Mouse (Mus musculus): ENCODE data around the gene Gpr183.

Gpr183 gene

GRCm38 (mm10) chr14:121987287-121987686 is 22.3 kb upstream of the Gpr183 start:
- no peak for DNase-seq (ENCODE audit: low read depth)

GRCm38 (mm10) chr14:121986028-121986427 is 21.0 kb upstream of the Gpr183 start:
- no peak for DNase-seq (ENCODE audit: low read depth)

- no peak for DNase-seq (ENCODE audit: low read depth)
These were observed 20.5 kb upstream of the Gpr183 start for GRCm38 (mm10) chr14:121985477-121985876.

DNA sequence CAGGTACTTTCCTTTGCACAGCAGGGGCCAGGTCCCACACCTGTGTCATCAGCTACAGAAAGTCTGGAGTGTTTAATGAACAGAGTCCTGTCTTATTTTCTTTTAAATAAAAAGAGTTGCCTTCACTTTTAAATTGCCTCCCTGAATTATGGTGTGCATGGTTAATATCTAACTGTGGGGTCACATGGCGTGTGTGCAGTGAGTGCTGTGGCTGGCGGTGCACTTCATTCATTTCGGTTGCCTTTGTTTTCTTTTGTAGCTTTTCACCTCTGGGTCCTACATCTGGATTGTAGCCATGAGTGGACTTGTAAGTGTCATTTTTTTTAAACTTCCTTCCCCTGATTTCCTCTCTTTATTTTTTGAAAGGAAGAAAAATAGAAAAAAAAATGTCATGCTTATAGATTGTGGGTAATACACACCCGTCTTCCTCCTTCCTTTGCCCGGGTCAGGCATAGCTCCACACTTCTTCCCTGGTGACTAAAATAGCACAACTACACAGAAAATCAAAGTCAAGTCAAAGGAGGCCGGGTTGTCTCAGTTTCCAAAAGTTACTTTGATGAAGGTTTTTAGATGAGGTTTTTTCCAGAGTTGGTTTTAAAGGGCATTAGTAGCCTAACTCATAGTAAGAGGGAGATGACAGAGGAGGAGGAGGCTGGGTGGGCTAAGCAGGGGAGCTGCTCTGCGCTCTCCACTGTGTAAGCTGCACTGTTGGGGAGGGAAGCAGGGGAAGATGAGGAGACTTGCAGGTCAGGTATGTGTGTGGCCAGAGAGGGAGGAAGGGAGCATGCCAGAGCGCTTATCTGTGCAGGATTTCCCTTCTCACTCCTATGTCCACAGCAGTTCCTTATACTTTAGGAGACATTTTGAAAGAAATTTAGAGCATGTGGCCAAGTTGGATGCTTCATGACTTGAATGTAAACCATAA is 18.3 kb upstream of the Gpr183 start:
- no peak for DNase-seq (ENCODE audit: low read depth)

- no peak for DNase-seq (ENCODE audit: low read depth)
These were observed 16.5 kb upstream of the Gpr183 start for GRCm38 (mm10) chr14:121981531-121981930.

GRCm38 (mm10) chr14:121973114-121973513 is 8.1 kb upstream of the Gpr183 start:
- DNase-seq (ENCODE audit: low read depth) = no peak

- DNase-seq (ENCODE audit: low read depth) = no peak
These were observed 5.4 kb upstream of the Gpr183 start for GRCm38 (mm10) chr14:121970402-121970801.

DNA sequence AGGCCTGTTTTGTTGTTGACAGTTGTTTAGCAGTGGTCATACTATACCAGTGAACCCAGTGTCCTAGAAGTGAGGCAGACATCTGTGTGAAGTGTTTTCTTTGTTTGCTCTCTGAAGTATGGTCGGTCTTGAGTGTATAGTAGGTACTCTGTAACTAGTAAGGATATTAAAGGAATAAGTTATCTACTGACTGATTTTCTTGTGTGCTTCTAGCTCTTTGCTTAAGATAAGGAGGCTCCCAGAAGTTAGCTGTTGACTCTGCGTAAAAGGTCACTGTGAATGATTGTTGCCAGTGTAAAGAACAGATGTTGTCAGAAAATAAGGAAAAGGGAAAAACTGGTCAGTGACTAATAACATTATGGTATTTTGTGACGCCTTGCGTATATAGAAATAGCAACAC is 2.1 kb upstream of the Gpr183 start:
- DNase-seq (ENCODE audit: low read depth) = no peak

GRCm38 (mm10) chr14:121965461-121965860 is 466 bp upstream of the Gpr183 start:
- DNase-seq (ENCODE audit: low read depth) = no peak

DNA sequence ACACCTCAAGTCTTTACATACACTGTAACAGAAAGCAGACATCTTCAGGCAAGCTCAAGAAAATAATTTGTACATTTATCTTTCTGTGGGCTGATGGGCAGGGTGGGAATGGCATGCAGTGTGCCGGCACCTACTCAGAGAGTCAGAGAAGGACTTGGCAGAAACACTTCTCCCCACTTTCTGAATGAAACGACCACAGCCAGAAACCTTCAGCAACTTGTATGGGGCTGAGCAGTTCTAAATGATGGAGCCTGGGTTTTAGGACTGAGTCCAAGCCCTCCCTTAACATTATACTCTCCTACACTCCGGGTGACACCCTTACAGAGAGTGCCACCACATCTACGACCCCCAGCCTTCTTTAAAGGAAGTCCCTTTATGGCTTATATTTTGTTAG is 1.1 kb downstream of the Gpr183 start:
- no peak for DNase-seq (ENCODE audit: low read depth)

DNA sequence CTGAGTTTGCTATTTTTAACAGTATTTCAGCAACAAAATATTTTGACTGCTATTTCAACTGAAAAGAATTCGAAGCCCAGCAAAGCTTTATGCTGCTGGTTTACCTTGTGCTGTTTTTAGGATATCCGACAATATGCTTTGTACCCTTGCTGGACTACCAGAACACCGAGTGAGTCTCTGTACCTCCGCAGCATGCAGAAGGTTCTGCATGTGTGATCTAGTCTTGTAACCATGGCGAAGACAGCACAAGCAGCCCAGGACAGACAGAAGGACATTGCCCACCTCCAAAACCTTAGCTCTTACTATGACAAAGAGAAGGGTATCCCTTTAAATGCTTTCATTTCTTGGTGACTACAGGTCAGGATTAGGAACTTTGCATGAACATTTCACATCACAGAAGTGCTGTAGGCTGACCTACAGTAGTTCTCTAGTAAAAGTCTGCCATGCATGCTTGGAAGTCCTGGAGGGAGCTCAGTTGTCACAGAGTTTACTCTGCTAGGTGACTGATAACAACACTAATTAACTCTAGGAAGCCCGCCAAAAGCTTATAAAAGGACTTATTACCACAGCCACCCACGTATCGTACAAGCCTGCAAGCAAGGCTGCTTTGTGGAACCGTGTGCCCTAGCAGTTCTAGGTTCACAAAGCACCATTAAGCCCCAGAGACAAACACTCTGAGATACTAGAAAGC is 1.6 kb downstream of the Gpr183 start:
- no peak for DNase-seq (ENCODE audit: low read depth)

- DNase-seq (ENCODE audit: low read depth) = no peak
These were observed 2.7 kb downstream of the Gpr183 start for GRCm38 (mm10) chr14:121962128-121962890.

- no peak for DNase-seq (ENCODE audit: low read depth)
These were observed 3.4 kb downstream of the Gpr183 start for GRCm38 (mm10) chr14:121961496-121962127.

DNA sequence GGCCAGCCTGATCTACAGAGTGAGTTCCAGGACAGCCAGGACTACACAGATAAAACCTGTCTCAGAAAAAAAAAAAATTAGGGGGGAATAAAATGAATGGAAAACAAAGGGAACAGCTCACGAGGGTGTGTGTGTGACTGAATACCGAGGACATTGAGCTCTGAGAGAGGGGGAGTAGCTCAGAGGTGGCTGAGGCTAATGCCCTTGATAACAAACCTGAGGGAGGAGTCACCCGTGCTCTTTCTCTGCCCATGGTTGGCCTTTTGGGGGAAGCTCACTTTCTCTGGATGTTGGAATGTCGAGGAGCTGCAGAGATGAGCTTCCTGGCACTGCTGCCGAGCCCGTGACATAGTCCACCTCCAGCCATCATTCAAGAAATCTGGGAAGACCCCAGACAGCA is 4.0 kb downstream of the Gpr183 start:
- DNase-seq (ENCODE audit: low read depth) = no peak

DNA sequence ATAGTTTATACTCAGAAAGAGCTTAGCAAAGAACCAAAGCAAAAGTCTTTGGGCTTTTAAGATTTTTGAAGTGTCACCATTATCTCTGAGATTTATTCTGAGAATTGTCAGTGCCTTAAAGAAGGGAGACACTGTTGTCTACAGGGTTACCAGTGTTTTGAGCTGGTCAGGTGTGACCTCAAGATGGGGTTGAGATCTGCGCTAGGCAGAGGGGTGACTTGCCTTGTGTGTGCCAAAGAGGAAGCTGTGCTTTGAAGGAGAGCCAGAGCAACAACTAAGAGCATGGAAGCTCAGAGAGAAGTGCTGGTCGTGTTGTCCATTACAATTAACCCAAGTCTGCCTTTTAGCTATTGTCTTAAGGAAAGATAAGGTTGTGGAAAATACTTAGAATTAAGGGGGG is 4.5 kb downstream of the Gpr183 start:
- DNase-seq (ENCODE audit: low read depth) = no peak

GRCm38 (mm10) chr14:121960031-121960430 is 5.0 kb downstream of the Gpr183 start:
- DNase-seq (ENCODE audit: low read depth) = no peak

DNA sequence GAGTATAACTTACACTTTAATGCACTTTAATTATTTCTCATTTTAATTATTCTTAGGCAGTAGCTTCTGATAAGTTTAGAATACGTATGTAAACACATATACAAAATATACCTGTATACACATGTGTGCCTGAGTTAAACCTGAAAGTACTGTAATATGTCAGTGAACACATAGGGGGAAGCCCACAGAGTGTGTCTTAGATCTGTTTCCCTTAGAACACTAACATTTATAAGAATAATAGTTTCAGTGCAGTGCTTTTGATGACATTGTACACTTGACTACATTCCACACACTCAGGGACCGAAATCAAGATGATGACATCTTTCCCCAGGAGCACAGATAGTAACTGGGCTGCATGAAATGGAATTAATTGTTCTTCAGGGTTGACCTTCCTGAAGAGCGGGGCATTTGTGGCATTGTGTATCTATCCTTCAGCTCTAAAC is 5.4 kb downstream of the Gpr183 start:
- DNase-seq (ENCODE audit: low read depth) = no peak

DNA sequence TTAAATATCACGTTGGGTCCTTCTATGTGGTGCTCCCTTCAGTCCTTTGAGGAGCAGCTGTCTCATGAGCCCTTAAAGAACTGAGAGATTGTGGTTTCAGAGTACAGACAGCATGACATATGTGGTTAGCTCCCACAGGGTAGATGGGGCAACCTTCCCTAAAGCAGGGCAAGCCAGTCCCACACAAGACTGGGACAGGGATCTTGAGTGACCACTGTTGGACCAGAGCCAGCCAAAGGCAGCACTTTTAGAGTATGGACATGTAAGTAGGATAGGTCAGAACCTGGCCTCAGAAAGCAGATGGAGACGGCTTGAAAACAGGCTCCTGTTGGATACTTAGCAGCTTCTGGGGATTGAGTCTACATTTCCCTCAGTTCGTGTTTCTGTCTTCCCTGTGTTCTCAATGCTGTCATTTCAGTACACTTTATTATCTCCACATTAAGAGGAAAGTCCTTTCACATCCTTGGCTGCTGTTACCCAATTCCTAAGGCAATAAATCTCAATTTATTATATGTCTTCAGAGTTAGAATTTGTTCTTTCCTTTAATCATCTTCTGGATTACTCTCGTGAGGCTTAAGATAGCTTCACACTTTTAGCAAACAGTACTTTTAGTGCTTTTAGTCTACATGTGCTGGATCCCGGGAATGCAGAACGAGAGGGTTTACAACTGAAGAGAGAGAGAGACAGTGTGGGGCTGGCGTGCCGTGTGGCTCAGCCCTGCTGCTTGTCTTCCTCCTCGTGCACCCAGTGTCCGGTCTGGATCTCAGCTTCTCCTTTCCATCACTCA is 6.1 kb downstream of the Gpr183 start:
- no peak for DNase-seq (ENCODE audit: low read depth)

- no peak for DNase-seq (ENCODE audit: low read depth)
These were observed 6.8 kb downstream of the Gpr183 start for GRCm38 (mm10) chr14:121958041-121958750.

DNA sequence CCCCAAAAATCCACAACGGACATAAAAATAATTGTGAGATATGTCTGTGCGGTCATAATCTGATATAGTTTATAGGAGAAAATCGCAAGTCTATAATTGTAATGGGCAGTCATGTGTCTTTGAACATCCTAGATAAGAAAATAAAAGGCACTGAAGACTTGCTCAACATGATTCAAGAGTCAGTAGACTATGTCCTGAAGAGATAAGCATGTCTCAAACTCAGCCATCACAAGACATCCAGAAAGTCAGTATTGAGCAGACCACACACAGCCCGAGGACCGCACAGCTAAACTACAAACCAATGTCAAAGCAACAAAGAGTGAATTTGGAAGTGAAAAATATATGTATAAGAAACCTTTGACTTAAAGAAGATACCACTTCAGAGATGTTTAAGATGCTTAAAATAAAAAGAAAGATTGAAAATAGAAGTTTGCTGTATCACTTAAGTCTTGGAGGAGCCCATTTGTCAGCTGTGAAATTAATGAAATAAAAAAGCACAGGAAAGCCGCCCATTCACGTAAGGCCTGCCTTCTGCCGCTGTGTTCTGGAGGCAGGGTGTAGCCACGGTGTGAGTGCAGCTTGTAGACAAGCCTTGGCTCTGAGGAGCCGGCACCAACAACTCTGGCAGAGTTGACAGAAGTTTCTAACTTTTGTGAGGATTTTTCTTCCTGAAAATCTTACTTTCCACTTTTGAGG is 7.7 kb downstream of the Gpr183 start:
- DNase-seq (ENCODE audit: low read depth) = no peak
